Mouse (Mus musculus): ENCODE data around the gene Pglyrp2. TPM values are rescaled to one million over a fixed set of nuclear protein-coding genes. Genes with fewer than 3 reads are reported as not detected.

Pglyrp2 gene
- polyA plus RNA-seq, 1 experiment, result 2.0 TPM

DNA sequence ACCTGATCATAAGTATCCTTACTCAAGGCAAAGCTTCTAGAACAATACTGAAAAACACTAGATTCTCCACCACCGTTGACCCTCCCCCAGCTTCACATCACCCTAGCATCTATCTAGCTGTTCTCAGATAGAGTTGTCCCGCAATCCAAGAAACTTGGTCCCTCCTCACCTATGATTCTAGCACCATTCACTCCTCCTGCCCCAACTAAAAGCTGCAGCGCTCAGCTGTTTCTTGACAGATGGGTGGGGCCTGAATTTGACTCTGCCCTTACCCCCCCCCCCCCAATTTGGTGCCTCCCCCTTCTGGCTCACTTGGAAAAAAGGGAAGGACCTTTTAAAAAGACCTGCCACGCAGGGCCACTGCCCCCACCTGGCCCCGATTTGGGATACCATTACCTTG, 59.1 kb downstream of the Pglyrp2 start:
- no peak for TF ChIP-seq GATA1 (IDR thresholded peaks at IDR 0.05; ENCODE audit: borderline replicate concordance, low read length)
- no peak for TF ChIP-seq FLI1 (IDR thresholded peaks at IDR 0.05; ENCODE audit: low read length)
- Histone ChIP-seq H3K4me1 (peaks cover 39% of the 10 kb centered on the region), H3K4me3 (replicated peaks) (peak overlapping the region; percentile 95), H3K9me3 (no peaks in the 10 kb centered on the region), H3K36me3 (replicated peaks; ENCODE audit: low read length) (peaks cover 46% of the 10 kb centered on the region), H3K27me3 (replicated peaks) (no peaks in the 10 kb centered on the region)

DNA sequence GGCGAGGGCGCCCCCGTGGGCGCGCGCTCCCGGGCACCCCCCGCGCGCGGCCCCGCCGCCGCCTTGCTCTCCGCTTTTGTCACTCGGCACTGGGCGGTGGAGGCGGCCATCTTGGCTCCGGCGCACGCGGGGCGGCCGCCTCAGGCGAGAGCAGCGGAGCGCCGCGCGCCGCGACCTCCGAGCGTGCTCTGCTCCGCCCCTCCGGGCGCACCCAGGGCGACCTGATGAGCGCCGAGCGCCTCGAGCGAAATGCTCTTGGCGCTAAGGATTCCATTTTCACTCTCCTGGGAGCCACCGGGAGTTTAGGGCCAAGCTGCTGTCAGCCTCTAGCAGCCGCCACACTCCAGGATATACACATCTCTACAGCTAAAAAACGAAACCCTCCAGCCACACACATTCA, 59.6 kb downstream of the Pglyrp2 start:
- no peaks in the 10 kb centered on the region for H3K27me3 ChIP-seq (replicated peaks)
- no peaks in the 10 kb centered on the region for H3K9me3 ChIP-seq
- no peak for TF ChIP-seq GATA1 (IDR thresholded peaks at IDR 0.05; ENCODE audit: borderline replicate concordance, low read length)
- TF ChIP-seq FLI1 (IDR thresholded peaks at IDR 0.05; ENCODE audit: low read length), result no peak
- H3K4me1 ChIP-seq, result peaks cover 39% of the 10 kb centered on the region
- H3K4me3 ChIP-seq (replicated peaks), result peak overlapping the region; percentile 95
- H3K36me3 ChIP-seq (replicated peaks; ENCODE audit: low read length), result peaks cover 51% of the 10 kb centered on the region

DNA sequence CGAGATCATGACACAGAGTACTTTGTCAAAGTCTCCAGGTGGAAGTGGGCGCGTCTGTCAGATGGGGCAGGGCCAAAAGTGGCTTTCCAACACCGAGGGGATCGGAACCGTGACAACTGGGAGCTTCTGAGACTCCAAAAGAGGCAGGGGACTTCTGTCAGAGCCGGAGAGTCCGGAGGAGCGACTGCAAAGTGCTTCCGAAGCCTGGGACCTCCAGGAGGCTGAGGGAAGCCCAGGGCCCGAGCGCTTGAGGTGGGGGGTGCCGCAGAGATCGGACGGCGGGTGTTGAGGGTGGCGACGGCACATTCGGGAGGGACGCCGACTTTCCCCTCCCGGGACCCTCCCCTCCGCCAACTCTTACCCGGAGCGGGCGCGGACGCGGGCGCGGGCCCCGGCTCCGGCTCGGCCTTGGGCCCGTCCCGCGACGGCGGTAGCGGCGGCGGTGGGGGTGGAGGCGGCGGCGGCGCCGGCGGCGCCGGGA, 60.1 kb downstream of the Pglyrp2 start:
- peaks cover 39% of the 10 kb centered on the region for H3K4me1 ChIP-seq
- H3K27me3 ChIP-seq (replicated peaks), result no peaks in the 10 kb centered on the region
- peaks cover 56% of the 10 kb centered on the region for H3K36me3 ChIP-seq (replicated peaks; ENCODE audit: low read length)
- H3K9me3 ChIP-seq, result no peaks in the 10 kb centered on the region
- peak overlapping the region; percentile 95 for H3K4me3 ChIP-seq (replicated peaks)
- TF ChIP-seq FLI1 (IDR thresholded peaks at IDR 0.05; ENCODE audit: low read length) (no peak), GATA1 (IDR thresholded peaks at IDR 0.05; ENCODE audit: borderline replicate concordance, low read length) (no peak)

DNA sequence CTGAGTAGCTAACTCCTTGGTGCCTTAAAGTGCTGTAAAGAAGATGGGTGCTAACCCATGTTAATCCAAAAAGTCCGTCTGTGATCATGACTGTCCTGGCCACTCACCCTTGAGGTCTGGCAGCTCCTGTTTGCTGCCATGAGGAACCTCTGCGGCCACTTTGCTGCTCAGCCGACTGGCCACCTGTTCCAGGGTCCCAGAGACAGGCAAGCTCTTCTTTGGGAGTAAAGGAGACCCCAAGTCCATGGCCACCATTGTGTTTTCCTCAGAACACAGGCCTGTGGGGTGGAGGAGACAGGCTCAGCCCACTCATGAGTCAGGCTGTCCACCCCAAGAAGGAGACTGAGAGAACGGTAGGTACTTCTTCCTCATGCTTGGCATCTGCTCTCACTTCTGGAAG, 61.3 kb downstream of the Pglyrp2 start:
- Histone ChIP-seq H3K4me3 (replicated peaks) (peak overlapping the region; percentile 95), H3K36me3 (replicated peaks; ENCODE audit: low read length) (peaks cover 64% of the 10 kb centered on the region), H3K9me3 (no peaks in the 10 kb centered on the region), H3K4me1 (peaks cover 39% of the 10 kb centered on the region), H3K27me3 (replicated peaks) (no peaks in the 10 kb centered on the region)
- TF ChIP-seq FLI1 (IDR thresholded peaks at IDR 0.05; ENCODE audit: low read length) (no peak), GATA1 (IDR thresholded peaks at IDR 0.05; ENCODE audit: borderline replicate concordance, low read length) (no peak)

Other genes starting within 250 kb of the Pglyrp2 start
- gene Ephx3, start 234.6 kb downstream of the Pglyrp2 start, polyA plus RNA-seq (2012; ENCODE audit: insufficient read depth, low replicate concordance), result not detected in 2 replicates
- 125 and 148 TPM in 2 replicates for gene Brd4, start 139.4 kb downstream of the Pglyrp2 start, polyA plus RNA-seq (2012; ENCODE audit: insufficient read depth, low replicate concordance)
- gene Akap8, start 102.9 kb downstream of the Pglyrp2 start, polyA plus RNA-seq (2012; ENCODE audit: insufficient read depth, low replicate concordance), result 67.7 and 79.9 TPM in 2 replicates
- 93.3 and 157 TPM in 2 replicates for gene Akap8l, start 73.6 kb downstream of the Pglyrp2 start, polyA plus RNA-seq (2012; ENCODE audit: insufficient read depth, low replicate concordance)
- 32.7 and 47.1 TPM in 2 replicates for gene Wiz, start 34.7 kb downstream of the Pglyrp2 start, polyA plus RNA-seq (2012; ENCODE audit: insufficient read depth, low replicate concordance)
- 26.2 and 250 TPM in 2 replicates for gene Rasal3, start 20.6 kb downstream of the Pglyrp2 start, polyA plus RNA-seq (2012; ENCODE audit: insufficient read depth, low replicate concordance)
- gene Cyp4f39, start 28.6 kb upstream of the Pglyrp2 start, polyA plus RNA-seq (2012; ENCODE audit: insufficient read depth, low replicate concordance), result not detected in 2 replicates
- 0.67 TPM in 1 of 2 replicates, not detected in the other for gene Cyp4f17, start 81.9 kb upstream of the Pglyrp2 start, polyA plus RNA-seq (2012; ENCODE audit: insufficient read depth, low replicate concordance)
- gene Cyp4f16, start 112.4 kb upstream of the Pglyrp2 start, polyA plus RNA-seq (2012; ENCODE audit: insufficient read depth, low replicate concordance), result 2.1 and 5.3 TPM in 2 replicates
- 0.15 TPM in 1 of 2 replicates, not detected in the other for gene Cyp4f37, start 197.1 kb upstream of the Pglyrp2 start, polyA plus RNA-seq (2012; ENCODE audit: insufficient read depth, low replicate concordance)
- gene Cyp4f40, start 234.7 kb upstream of the Pglyrp2 start, polyA plus RNA-seq (2012; ENCODE audit: insufficient read depth, low replicate concordance), result 0.74 and 22.2 TPM in 2 replicates

Measured in megakaryocyte, embryonic 14.5 days (primary cell).